Mouse (Mus musculus) CH12.LX (cell line): Measurements from ENCODE around the gene 2310039H08Rik. TPM values are rescaled to one million over a fixed set of nuclear protein-coding genes. Genes with fewer than 3 reads are reported as not detected.

ENCODE experiments used
- DNase-seq: peaks from one replicate; pipeline ENCODE4 v3.0.0-alpha.2; 2013; ENCODE audit errors: extremely low read depth
- H3K27ac ChIP-seq: 2 replicates; pipeline ENCODE4 v1.5.1; 2012; ENCODE audit warnings: low read depth, mild to moderate bottlenecking, control low read depth, moderate library complexity; ENCODE audit not compliant: insufficient read depth
- H3K27me3 ChIP-seq: replicated peaks from 2 replicates; pipeline ENCODE3; 2012; ENCODE audit warnings: inconsistent platforms
- H3K36me3 ChIP-seq, 2 experiments: replicated peaks in 1 of 2; 2 replicates each; pipeline versions ENCODE3 to v1.6.1; 2012; ENCODE audit warnings: inconsistent platforms in 1 of 2, low read length in 1 of 2, mild to moderate bottlenecking in 1 of 2, mixed read lengths in 1 of 2, moderate library complexity in 1 of 2; ENCODE audit not compliant: control insufficient read depth in 1 of 2, insufficient read depth in 1 of 2
- H3K4me1 ChIP-seq, 2 experiments: 2 replicates each; pipeline ENCODE4 v1.6.1; 2012; ENCODE audit warnings: inconsistent platforms in 1 of 2, moderate library complexity in 1 of 2; ENCODE audit not compliant: insufficient read depth in 2 of 2, control insufficient read depth in 1 of 2
- H3K4me2 ChIP-seq: 2 replicates; pipeline ENCODE4 v1.6.1; 2012; ENCODE audit warnings: low read depth, mild to moderate bottlenecking, control low read depth; ENCODE audit not compliant: poor library complexity, insufficient read depth, severe bottlenecking
- H3K4me3 ChIP-seq, 3 experiments: fragments of 150-350 bp in 1 of 3; sonication (generic) in 1 of 3; replicated peaks in 1 of 3; 2 replicates each; pipeline versions ENCODE3 to v1.5.1; 2011 to 2012; ENCODE audit warnings: low read depth in 2 of 3, low read length in 2 of 3, mild to moderate bottlenecking in 2 of 3, moderate library complexity in 2 of 3, control low read depth in 1 of 3, improper control_type of control experiment in 1 of 3, inconsistent platforms in 1 of 3, mixed read lengths in 1 of 3; ENCODE audit not compliant: poor library complexity in 1 of 3
- H3K79me2 ChIP-seq: replicated peaks from 2 replicates; pipeline ENCODE4 v1.6.1; 2012; ENCODE audit warnings: mild to moderate bottlenecking, moderate library complexity; ENCODE audit not compliant: control insufficient read depth, poor library complexity, insufficient read depth, severe bottlenecking; ENCODE audit errors: extremely low read depth
- H3K9ac ChIP-seq: 2 replicates; pipeline ENCODE4 v1.6.1; 2012; ENCODE audit warnings: low read depth, mild to moderate bottlenecking, control low read depth, moderate library complexity; ENCODE audit not compliant: insufficient read depth
- H3K9me3 ChIP-seq: replicated peaks from 2 replicates; pipeline ENCODE3; 2012; ENCODE audit warnings: low read length, inconsistent platforms, mixed read lengths
- ELF1 ChIP-seq: IDR thresholded peaks from 2 replicates; pipeline ENCODE4 v1.6.1; 2014; ENCODE audit warnings: low read depth, mild to moderate bottlenecking, inconsistent platforms, low read length, improper control_type of control experiment
- GABPA ChIP-seq: IDR thresholded peaks from 2 replicates; pipeline ENCODE4 v1.6.1; 2012; ENCODE audit warnings: low read depth, low read length, improper control_type of control experiment, inconsistent platforms; ENCODE audit not compliant: insufficient replicate concordance
- HCFC1 ChIP-seq: IDR thresholded peaks from 2 replicates; pipeline ENCODE4 v1.6.1; 2012; ENCODE audit warnings: low read depth, mild to moderate bottlenecking, inconsistent platforms, low read length, improper control_type of control experiment
- IRF4 ChIP-seq: IDR thresholded peaks from 2 replicates; pipeline ENCODE4 v1.6.1; 2014; ENCODE audit warnings: low read depth, mild to moderate bottlenecking, inconsistent platforms, low read length, improper control_type of control experiment
- KAT2A ChIP-seq: IDR thresholded peaks from 2 replicates; pipeline ENCODE4 v1.6.1; 2012; ENCODE audit warnings: low read length, improper control_type of control experiment, inconsistent platforms; ENCODE audit not compliant: insufficient replicate concordance
- MAFK ChIP-seq: IDR thresholded peaks from 2 replicates; pipeline ENCODE4 v1.6.1; 2011; ENCODE audit warnings: low read length, improper control_type of control experiment; ENCODE audit not compliant: insufficient replicate concordance
- MEF2A ChIP-seq: IDR thresholded peaks from 2 replicates; pipeline ENCODE4 v1.6.1; 2014; ENCODE audit warnings: low read depth, mild to moderate bottlenecking, inconsistent platforms, low read length, improper control_type of control experiment, borderline replicate concordance
- PAX5 ChIP-seq: IDR thresholded peaks from 2 replicates; pipeline ENCODE4 v1.6.1; 2012; ENCODE audit warnings: low read length, inconsistent platforms, mixed read lengths
- POLR2AphosphoS2 ChIP-seq: IDR thresholded peaks from 2 replicates; pipeline ENCODE4 v1.6.1; 2011; ENCODE audit warnings: low read depth, low read length, improper control_type of control experiment
- RCOR1 ChIP-seq: conservative IDR thresholded peaks from 2 replicates; pipeline ENCODE4 v1.6.1; 2012; ENCODE audit warnings: low read depth, mild to moderate bottlenecking, inconsistent platforms, low read length, improper control_type of control experiment
- SIN3A ChIP-seq: IDR thresholded peaks from 2 replicates; pipeline ENCODE4 v1.6.1; 2012; ENCODE audit warnings: low read length, improper control_type of control experiment, inconsistent platforms
- SMC3 ChIP-seq: IDR thresholded peaks from 2 replicates; pipeline ENCODE4 v1.6.1; 2011; ENCODE audit warnings: low read depth, low read length, improper control_type of control experiment
- TBP ChIP-seq: conservative IDR thresholded peaks from 2 replicates; pipeline ENCODE4 v1.6.1; 2011; ENCODE audit warnings: low read depth, low read length, improper control_type of control experiment
- UBTF ChIP-seq: IDR thresholded peaks from 2 replicates; pipeline ENCODE4 v1.6.1; 2012; ENCODE audit warnings: low read depth, mild to moderate bottlenecking, inconsistent platforms, low read length, improper control_type of control experiment, moderate library complexity
- USF2 ChIP-seq: conservative IDR thresholded peaks from 2 replicates; pipeline ENCODE4 v1.6.1; 2011; ENCODE audit warnings: low read depth, low read length, improper control_type of control experiment
- ZC3H11A ChIP-seq: IDR thresholded peaks from 2 replicates; pipeline ENCODE4 v1.6.1; 2012; ENCODE audit warnings: low read depth, mild to moderate bottlenecking, inconsistent platforms, low read length, improper control_type of control experiment
- dilution Hi-C: fragments of 300-500 bp; cut with MboI; formaldehyde crosslinking; loops from 2 replicates; pipeline ENCODE4 v1.14.3; 2020; ENCODE audit warnings: low sequenced_read_pairs; ENCODE audit not compliant: extremely low pct_unique_long_range_greater_than_20kb, extremely low pct_ligation_motif_present
- in situ Hi-C: fragments of 300-500 bp; cut with MboI; formaldehyde crosslinking; loops from 3 replicates; pipeline ENCODE4 v1.14.3; 2019; ENCODE audit warnings: low sequenced_read_pairs, low pct_ligation_motif_present, low pct_unique_long_range_greater_than_20kb, mixed read lengths
- polyA plus RNA-seq: library from polyadenylated mRNA; unstranded; fragments of >175 nt; gene quantifications from 2 replicates; pipeline ENCODE4 v1.2.1, GENCODE M21; 2012; ENCODE audit warnings: low read depth; ENCODE audit not compliant: insufficient read length
- total RNA-seq, 2 experiments: library from RNA; depleted of rRNA; stranded (reverse); fragments of 300-350 nt in 1 of 2; fragments of >200 nt in 1 of 2; gene quantifications; 2 replicates each; pipeline ENCODE4 v1.2.3; 2012 to 2014

The 2310039H08Rik gene
- total and polyA plus RNA-seq, 3 experiments, result 33.3 to 79.3 (median 65.8) TPM

GRCm38 (mm10) chr17:46782341-46783221 lies 10.1 kb downstream of the 2310039H08Rik start, which contains the start of gene Rpl7l1 (continued):
- TF ChIP-seq ELF1 (peak; percentile 74; the same call in 1 of the 2 replicates), ZC3H11A (peak; percentile 46; the same call in 1 of the 2 replicates), MEF2A (peak; percentile 53), RCOR1 (peak; percentile 67), MAFK (0 out of 2 replicates have a peak, but pooled peaks have one; percentile 31), SIN3A (peak; percentile 94), IRF4 (peak; percentile 59; the same call in 1 of the 2 replicates), PAX5 (no peak), TBP (peak; percentile 97), UBTF (0 out of 2 replicates have a peak, but pooled peaks have one; percentile 57), POLR2AphosphoS2 (peak; percentile 54; the same call in 1 of the 2 replicates), USF2 (no peak), GABPA (peak; percentile 63), SMC3 (peak; percentile 91)

- H3K79me2 ChIP-seq, result peaks cover 39% of the 10 kb centered on the region
- H3K27ac ChIP-seq, result 0 out of 2 replicates have a peak overlapping the region, but pooled peaks have one; percentile 13
- dilution Hi-C loops (no loop called here), in situ Hi-C loops (loop anchor here (10.0 kb wide), 1 partner anchor 102 kb away; no protein-coding TSS in a partner anchor)
- no peak overlapping the region for H3K9ac ChIP-seq
- DNase-seq, result no peak
- peaks cover 10 to 29% of the 10 kb centered on the region in 2 experiments for H3K4me1 ChIP-seq
- TF ChIP-seq KAT2A (no peak), HCFC1 (peak; percentile 5; the same call in 1 of the 2 replicates), TBP (0 out of 2 replicates have a peak, but pooled peaks have one; percentile 31)
- no peaks in the 10 kb centered on the region for H3K27me3 ChIP-seq
- peaks cover 25% of the 10 kb centered on the region in 2 experiments for H3K36me3 ChIP-seq
- no peaks in the 10 kb centered on the region for H3K9me3 ChIP-seq
- no peak overlapping the region for H3K4me2 ChIP-seq
- peak overlapping the region in 2 of 3 experiments; percentile 19 to 65 for H3K4me3 ChIP-seq
Observed at GRCm38 (mm10) chr17:46783222-46783565, 10.8 kb downstream of the 2310039H08Rik start.
